Mouse (Mus musculus) stomach, embryonic 15.5 days (tissue): Measurements from ENCODE around the gene Cdkn1a. TPM values are rescaled to one million over a fixed set of nuclear protein-coding genes. Genes with fewer than 3 reads are reported as not detected.

Experiments
- ATAC-seq: fragments of 200-750 bp; cut with Nextera tagmentation; 2 replicates; pipeline ENCODE4 v1.8.0; 2017; ENCODE audit warnings: low read depth, moderate number of reproducible peaks, moderate TSS enrichment; ENCODE audit not compliant: insufficient read depth, low FRiP score
- H3K27ac ChIP-seq: fragments of 300-500 bp; sonication (generic); 2 replicates; pipeline ENCODE4 v1.5.1; 2015; ENCODE audit warnings: mild to moderate bottlenecking, inconsistent platforms
- H3K27me3 ChIP-seq: fragments of 300-500 bp; sonication (generic); replicated peaks from 2 replicates; pipeline ENCODE4 v1.6.1; 2015; ENCODE audit warnings: inconsistent platforms
- H3K36me3 ChIP-seq: fragments of 300-500 bp; sonication (generic); 2 replicates; pipeline ENCODE4 v1.6.1; 2015; ENCODE audit warnings: inconsistent platforms
- H3K4me1 ChIP-seq: fragments of 300-500 bp; sonication (generic); 2 replicates; pipeline ENCODE4 v1.6.1; 2015; ENCODE audit warnings: inconsistent platforms
- H3K4me2 ChIP-seq: fragments of 300-500 bp; sonication (generic); 2 replicates; pipeline ENCODE4 v1.6.1; 2015; ENCODE audit warnings: mild to moderate bottlenecking, inconsistent platforms
- H3K4me3 ChIP-seq: fragments of 300-500 bp; sonication (generic); replicated peaks from 2 replicates; pipeline ENCODE4 v1.5.1; 2015; ENCODE audit warnings: inconsistent platforms
- H3K9ac ChIP-seq: fragments of 300-500 bp; sonication (generic); 2 replicates; pipeline ENCODE4 v1.6.1; 2015; ENCODE audit warnings: inconsistent platforms
- H3K9me3 ChIP-seq: fragments of 300-500 bp; sonication (generic); 2 replicates; pipeline ENCODE4 v1.6.1; 2016; ENCODE audit warnings: inconsistent platforms
- WGBS: fragments of 180-500 bp; shearing (Covaris S2); methylation state at CpG from one replicate; pipeline ENCODE4 v1.1.7; 2015; 5-methylcytosine and 5-hydroxymethylcytosine counted together
- polyA plus RNA-seq: library from polyadenylated mRNA; unstranded; fragments of >200 nt; fragmentation: Nextera tagmentation; extraction: Ambion mirVana; gene quantifications from 2 replicates; pipeline ENCODE4 v1.2.1, GENCODE M21; 2015

The Cdkn1a gene
- polyA plus RNA-seq, 1 experiment from 2014 or later, result 102 TPM

- H3K36me3 ChIP-seq, result peaks cover 14% of the 10 kb centered on the region; the same call in 1 of the 2 replicates
- peak; percentile 47 for ATAC-seq
- WGBS, result 53% methylated on average over 7 of the region's 7 CpGs
- H3K27me3 ChIP-seq, result no peaks in the 10 kb centered on the region
- no peaks in the 10 kb centered on the region for H3K9me3 ChIP-seq
- H3K27ac ChIP-seq, result peak overlapping the region; percentile 8; the same call in 1 of the 2 replicates
- no peak overlapping the region for H3K4me3 ChIP-seq
- H3K9ac ChIP-seq, result no peak overlapping the region
- H3K4me1 ChIP-seq, result peaks cover 20% of the 10 kb centered on the region
- H3K4me2 ChIP-seq, result peak overlapping the region; percentile 38; the same call in 1 of the 2 replicates
Measured at GRCm38 (mm10) chr17:29049923-29050322, 40.9 kb upstream of the Cdkn1a start.

GRCm38 (mm10) chr17:29050791-29051190 lies 40.0 kb upstream of the Cdkn1a start:
- Histone ChIP-seq H3K36me3 (peaks cover 11% of the 10 kb centered on the region; the same call in 1 of the 2 replicates), H3K4me1 (peaks cover 20% of the 10 kb centered on the region), H3K27ac (peak overlapping the region; percentile 58), H3K9ac (no peak overlapping the region), H3K9me3 (no peaks in the 10 kb centered on the region), H3K4me3 (0 out of 2 replicates have a peak overlapping the region, but pooled peaks have one; percentile 3), H3K4me2 (peak overlapping the region; percentile 38; the same call in 1 of the 2 replicates), H3K27me3 (no peaks in the 10 kb centered on the region)
- no peak for ATAC-seq
- 38% methylated on average over 14 of the region's 14 CpGs for WGBS

DNA sequence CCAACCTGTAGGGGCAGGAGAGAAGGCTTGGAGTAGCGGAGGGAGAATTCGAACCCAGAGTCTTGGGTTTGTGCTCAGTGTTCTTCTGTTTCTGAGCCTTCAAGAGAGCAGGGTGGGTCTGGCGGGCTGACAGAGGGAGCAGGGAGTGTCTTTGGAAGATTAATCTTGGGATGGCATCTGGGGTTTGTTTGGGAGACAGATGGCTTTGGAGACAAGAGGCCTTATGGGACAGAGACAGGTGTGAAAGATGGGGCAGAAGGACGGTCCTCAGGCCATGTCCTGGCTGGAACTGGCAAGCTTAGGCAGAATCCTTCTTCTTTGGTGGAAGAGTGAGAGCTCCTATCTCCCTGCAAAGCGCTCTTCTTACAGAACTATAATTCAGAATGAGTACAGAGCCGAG lies 37.7 kb upstream of the Cdkn1a start:
- 81% methylated on average over 6 of the region's 6 CpGs for WGBS
- Histone ChIP-seq H3K36me3 (no peaks in the 10 kb centered on the region), H3K4me2 (no peak overlapping the region), H3K4me3 (no peak overlapping the region), H3K9me3 (no peaks in the 10 kb centered on the region), H3K4me1 (peaks cover 30% of the 10 kb centered on the region), H3K27me3 (no peaks in the 10 kb centered on the region), H3K27ac (no peak overlapping the region), H3K9ac (no peak overlapping the region)
- ATAC-seq, result no peak

DNA sequence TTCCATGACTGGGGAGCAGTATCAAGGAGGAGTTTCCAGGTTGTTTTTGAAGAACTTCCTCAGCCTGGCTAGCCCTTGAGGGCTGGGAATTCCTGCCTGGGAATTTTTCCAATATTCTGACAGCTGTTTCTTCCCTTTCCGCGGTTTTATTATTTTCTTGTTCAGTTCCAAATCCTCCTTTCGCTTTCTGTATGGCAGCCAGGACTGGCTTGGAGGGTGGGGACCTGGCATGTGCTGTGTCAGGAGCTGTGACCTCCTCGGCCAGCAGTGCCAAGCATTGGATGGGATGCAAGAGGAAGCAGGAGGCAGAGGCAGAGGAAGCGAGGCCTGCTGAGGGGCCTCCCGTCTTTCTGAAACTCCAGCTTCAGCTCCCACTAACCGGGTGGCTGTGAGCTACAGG lies 36.9 kb upstream of the Cdkn1a start:
- no peak overlapping the region for H3K9ac ChIP-seq
- ATAC-seq, result no peak; the same call in 1 of the 2 replicates
- no peaks in the 10 kb centered on the region for H3K9me3 ChIP-seq
- H3K27ac ChIP-seq, result no peak overlapping the region; the same call in none of the 2 replicates
- 0 out of 2 replicates have a peak overlapping the region, but pooled peaks have one; percentile 16 for H3K4me2 ChIP-seq
- no peaks in the 10 kb centered on the region for H3K27me3 ChIP-seq
- WGBS, result 37% methylated on average over 7 of the region's 7 CpGs
- H3K4me1 ChIP-seq, result peaks cover 30% of the 10 kb centered on the region
- no peak overlapping the region for H3K4me3 ChIP-seq
- no peaks in the 10 kb centered on the region for H3K36me3 ChIP-seq

GRCm38 (mm10) chr17:29054429-29054828 lies 36.3 kb upstream of the Cdkn1a start:
- no peak overlapping the region for H3K9ac ChIP-seq
- no peaks in the 10 kb centered on the region for H3K9me3 ChIP-seq
- H3K36me3 ChIP-seq, result no peaks in the 10 kb centered on the region
- H3K4me2 ChIP-seq, result no peak overlapping the region
- no peak overlapping the region for H3K4me3 ChIP-seq
- no peak overlapping the region; the same call in 1 of the 2 replicates for H3K27ac ChIP-seq
- 72% methylated on average over 6 of the region's 6 CpGs for WGBS
- no peaks in the 10 kb centered on the region for H3K27me3 ChIP-seq
- no peak for ATAC-seq
- H3K4me1 ChIP-seq, result peaks cover 27% of the 10 kb centered on the region

GRCm38 (mm10) chr17:29055586-29055985 lies 35.2 kb upstream of the Cdkn1a start:
- Histone ChIP-seq H3K36me3 (no peaks in the 10 kb centered on the region), H3K27me3 (no peaks in the 10 kb centered on the region), H3K4me1 (peaks cover 24% of the 10 kb centered on the region), H3K4me2 (no peak overlapping the region), H3K9me3 (no peaks in the 10 kb centered on the region), H3K4me3 (no peak overlapping the region), H3K9ac (no peak overlapping the region), H3K27ac (no peak overlapping the region)
- WGBS, result 64% methylated on average over 5 of the region's 5 CpGs
- no peak for ATAC-seq

GRCm38 (mm10) chr17:29056207-29056606 lies 34.6 kb upstream of the Cdkn1a start:
- Histone ChIP-seq H3K9ac (no peak overlapping the region), H3K9me3 (no peaks in the 10 kb centered on the region), H3K4me1 (peaks cover 18% of the 10 kb centered on the region), H3K4me2 (no peak overlapping the region), H3K36me3 (no peaks in the 10 kb centered on the region), H3K27ac (no peak overlapping the region), H3K27me3 (no peaks in the 10 kb centered on the region), H3K4me3 (no peak overlapping the region)
- 15% methylated on average over 7 of the region's 7 CpGs for WGBS
- ATAC-seq, result no peak

- 13% methylated on average over 8 of the region's 8 CpGs for WGBS
Measured at GRCm38 (mm10) chr17:29056699-29057151, 34.1 kb upstream of the Cdkn1a start.

DNA sequence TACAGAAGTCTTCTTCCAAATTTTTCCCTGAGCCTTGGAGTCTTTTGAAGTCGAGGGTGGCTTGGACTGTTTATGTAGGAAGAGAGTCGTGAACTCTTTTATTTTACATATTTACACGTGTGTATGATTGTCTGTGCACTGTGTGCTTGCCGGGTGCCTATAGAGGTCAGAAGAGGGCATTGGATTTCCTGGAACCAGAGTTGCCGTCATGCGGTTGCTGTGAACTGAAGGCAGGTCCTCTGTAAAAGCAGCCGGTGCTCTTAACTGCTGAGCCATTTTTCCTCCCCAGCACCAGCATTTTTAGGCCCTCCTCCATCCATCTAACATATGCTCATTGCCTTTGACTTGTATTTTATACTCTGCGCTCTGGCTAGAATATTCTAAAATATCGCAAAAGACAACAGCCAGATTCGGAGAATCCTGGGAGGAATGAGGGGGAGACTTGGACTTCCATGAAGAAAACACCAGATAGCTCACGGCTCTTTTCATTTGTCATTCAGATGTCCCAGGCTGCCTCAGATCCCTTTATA lies 33.4 kb upstream of the Cdkn1a start:
- Histone ChIP-seq H3K36me3 (no peaks in the 10 kb centered on the region), H3K4me3 (no peak overlapping the region), H3K27me3 (no peaks in the 10 kb centered on the region), H3K4me1 (peaks cover 23% of the 10 kb centered on the region), H3K27ac (no peak overlapping the region), H3K9me3 (no peaks in the 10 kb centered on the region), H3K4me2 (no peak overlapping the region), H3K9ac (no peak overlapping the region)
- no peak for ATAC-seq
- WGBS, result 68% methylated on average over 11 of the region's 11 CpGs

More at GRCm38 (mm10) chr17:29056699-29057151, 34.1 kb upstream of the Cdkn1a start:
- Histone ChIP-seq H3K4me1 (peaks cover 19% of the 10 kb centered on the region), H3K4me3 (no peak overlapping the region), H3K9ac (no peak overlapping the region), H3K4me2 (no peak overlapping the region), H3K36me3 (no peaks in the 10 kb centered on the region), H3K9me3 (no peaks in the 10 kb centered on the region), H3K27ac (no peak overlapping the region), H3K27me3 (no peaks in the 10 kb centered on the region)
- no peak for ATAC-seq

- Histone ChIP-seq H3K27me3 (no peaks in the 10 kb centered on the region), H3K4me1 (peaks cover 26% of the 10 kb centered on the region), H3K9ac (no peak overlapping the region), H3K36me3 (no peaks in the 10 kb centered on the region), H3K4me2 (no peak overlapping the region), H3K27ac (no peak overlapping the region), H3K9me3 (no peaks in the 10 kb centered on the region), H3K4me3 (no peak overlapping the region)
- 71% methylated on average over 10 of the region's 10 CpGs for WGBS
- ATAC-seq, result no peak
Measured at GRCm38 (mm10) chr17:29057961-29058360, 32.8 kb upstream of the Cdkn1a start.

DNA sequence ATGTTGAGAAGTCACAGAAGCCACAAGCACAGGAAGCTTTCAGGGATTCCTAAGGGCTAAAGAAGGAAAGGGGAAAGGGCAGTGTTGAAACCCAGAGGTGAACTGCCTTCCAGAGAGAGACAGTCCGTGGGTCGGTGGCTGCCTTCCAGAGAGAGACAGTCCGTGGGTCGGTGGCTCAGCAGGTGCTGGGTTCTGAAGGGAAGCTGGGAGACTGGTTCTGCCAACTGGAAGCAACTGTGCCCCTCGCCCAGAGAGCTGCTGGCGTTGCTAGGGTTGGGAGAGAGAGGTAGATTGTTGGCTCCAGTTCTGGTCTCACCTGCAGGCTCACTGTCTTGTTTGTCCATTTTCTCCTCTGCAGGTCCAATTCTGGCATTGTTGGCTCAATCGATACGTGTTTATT lies 32.3 kb upstream of the Cdkn1a start:
- Histone ChIP-seq H3K9ac (no peak overlapping the region), H3K4me1 (peaks cover 26% of the 10 kb centered on the region), H3K4me2 (no peak overlapping the region), H3K4me3 (no peak overlapping the region), H3K27ac (no peak overlapping the region), H3K27me3 (no peaks in the 10 kb centered on the region), H3K36me3 (no peaks in the 10 kb centered on the region), H3K9me3 (no peaks in the 10 kb centered on the region)
- ATAC-seq, result no peak
- 66% methylated on average over 8 of the region's 8 CpGs for WGBS

GRCm38 (mm10) chr17:29059581-29059980 lies 31.2 kb upstream of the Cdkn1a start:
- no peaks in the 10 kb centered on the region for H3K27me3 ChIP-seq
- 0 out of 2 replicates have a peak, but pooled peaks have one; percentile 15 for ATAC-seq
- WGBS, result 52% methylated on average over 3 of the region's 3 CpGs
- H3K4me3 ChIP-seq, result no peak overlapping the region
- H3K4me1 ChIP-seq, result peaks cover 20% of the 10 kb centered on the region
- H3K9me3 ChIP-seq, result no peaks in the 10 kb centered on the region
- no peak overlapping the region for H3K27ac ChIP-seq
- H3K36me3 ChIP-seq, result no peaks in the 10 kb centered on the region
- H3K9ac ChIP-seq, result no peak overlapping the region
- H3K4me2 ChIP-seq, result no peak overlapping the region
